Mouse (Mus musculus) G1E (cell line): Measurements from ENCODE around the gene Ttll12. TPM values are rescaled to one million over a fixed set of nuclear protein-coding genes. Genes with fewer than 3 reads are reported as not detected.

Source experiments
- ATAC-seq: 2 replicates; pipeline ENCODE4 v1.8.0; 2016; ENCODE audit warnings: mild to moderate bottlenecking; ENCODE audit not compliant: insufficient number of reproducible peaks, poor library complexity, low FRiP score, severe bottlenecking; ENCODE audit errors: extremely low read depth
- DNase-seq: peaks from one replicate; pipeline ENCODE4 v3.0.0; 2012; ENCODE audit warnings: low spot score
- H3K27me3 ChIP-seq: 2 replicates; pipeline ENCODE4 v1.6.1; 2012; ENCODE audit warnings: mild to moderate bottlenecking, low read length, inconsistent platforms; ENCODE audit not compliant: insufficient read depth
- H3K36me3 ChIP-seq: replicated peaks from 2 replicates; pipeline ENCODE3; 2012; ENCODE audit warnings: mild to moderate bottlenecking, inconsistent platforms
- H3K4me1 ChIP-seq: 2 replicates; pipeline ENCODE4 v1.6.1; 2012; ENCODE audit warnings: low read depth, low read length, inconsistent platforms, mixed read lengths; ENCODE audit not compliant: insufficient read depth
- H3K4me3 ChIP-seq: 2 replicates; pipeline ENCODE4 v1.5.1; 2012; ENCODE audit warnings: low read depth, mild to moderate bottlenecking, inconsistent platforms, low read length, moderate library complexity, mixed read lengths
- H3K9me3 ChIP-seq: replicated peaks from 2 replicates; pipeline ENCODE4 v1.6.1; 2012; ENCODE audit warnings: inconsistent platforms
- CTCF ChIP-seq: IDR thresholded peaks from 2 replicates; pipeline ENCODE4 v1.5.1; 2012; ENCODE audit warnings: low read depth, low read length, inconsistent platforms, mixed read lengths
- GATA1 ChIP-seq: IDR thresholded peaks from 2 replicates; pipeline ENCODE4 v1.6.1; 2012; ENCODE audit warnings: borderline replicate concordance, low read length, inconsistent platforms, mixed read lengths
- GATA2 ChIP-seq: IDR thresholded peaks from 2 replicates; pipeline ENCODE4 v1.6.1; 2012; ENCODE audit warnings: low read depth, low read length, inconsistent platforms, borderline replicate concordance
- POLR2AphosphoS5 ChIP-seq: IDR thresholded peaks from 2 replicates; pipeline ENCODE4 v1.6.1; 2012; ENCODE audit warnings: low read depth, low read length, inconsistent platforms; ENCODE audit not compliant: insufficient replicate concordance
- TAL1 ChIP-seq: conservative IDR thresholded peaks from 2 replicates; pipeline ENCODE4 v1.6.1; 2012; ENCODE audit warnings: low read depth, low read length, inconsistent platforms, mixed read lengths
- polyA plus RNA-seq: library from polyadenylated mRNA; stranded (reverse); fragments of >175 nt; gene quantifications from 2 replicates; pipeline ENCODE4 v1.2.3, GENCODE M21; 2012
- total RNA-seq, 2 experiments: library from RNA; stranded (forward) in 1 of 2; stranded (reverse) in 1 of 2; fragments of 200-1000 nt in 1 of 2; fragments of >200 nt in 1 of 2; fragmentation: Nextera tagmentation in 1 of 2; gene quantifications; 2 replicates each; pipeline ENCODE4 v1.2.3; 2014 to 2017

Gene Ttll12
- total and polyA plus RNA-seq, 3 experiments = 15.5 to 181 (median 59.4) TPM

DNA sequence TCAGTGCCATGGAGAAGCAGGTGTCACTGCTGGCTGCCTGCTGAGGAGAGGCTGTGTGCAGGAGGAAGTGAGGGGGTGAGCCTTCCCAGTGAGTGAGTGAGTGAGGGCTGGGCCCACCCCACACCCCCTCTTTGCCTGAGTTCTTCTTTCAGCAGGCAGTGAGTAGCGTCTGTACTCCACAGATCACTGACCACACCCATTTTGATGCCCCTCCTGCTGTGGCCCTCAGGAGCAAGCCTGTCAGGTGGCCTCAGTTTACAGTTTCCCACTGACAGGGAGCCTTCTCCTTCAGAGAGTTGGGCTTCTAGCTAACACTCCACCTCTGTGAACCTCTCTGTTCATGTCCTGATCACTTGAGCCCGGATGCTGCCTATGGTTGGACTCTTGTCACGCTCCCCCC lies 40.3 kb upstream of the Ttll12 start:
- Histone ChIP-seq H3K36me3 (no peaks in the 10 kb centered on the region), H3K27me3 (no peaks in the 10 kb centered on the region; the same call in 1 of the 2 replicates), H3K4me3 (no peak overlapping the region), H3K9me3 (no peaks in the 10 kb centered on the region), H3K4me1 (peaks cover 3% of the 10 kb centered on the region)
- no peak for ATAC-seq
- TF ChIP-seq CTCF (no peak), GATA2 (no peak), TAL1 (no peak), GATA1 (no peak), POLR2AphosphoS5 (no peak)
- no peak for DNase-seq

DNA sequence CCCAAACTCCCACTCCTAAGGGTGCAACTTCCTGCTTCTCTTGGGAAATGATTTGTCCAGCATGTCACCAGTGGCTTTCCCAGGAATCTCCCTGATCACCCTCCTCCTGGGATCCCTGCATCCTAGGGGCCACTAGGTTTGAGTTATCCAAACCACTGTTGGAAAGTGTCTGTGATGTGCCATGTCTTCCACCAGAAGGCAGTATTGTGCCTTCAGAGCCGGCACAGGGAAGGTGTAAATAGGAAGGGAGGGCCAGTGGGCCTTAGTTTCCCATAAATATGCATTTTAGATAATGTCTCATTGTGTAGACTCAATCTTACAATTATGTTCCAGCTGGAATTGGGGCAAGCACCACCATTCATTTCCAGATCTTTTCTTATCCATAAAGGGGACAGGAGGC lies 39.1 kb upstream of the Ttll12 start:
- H3K36me3 ChIP-seq = no peaks in the 10 kb centered on the region
- peaks cover 3% of the 10 kb centered on the region; the same call in 1 of the 2 replicates for H3K27me3 ChIP-seq
- peaks cover 3% of the 10 kb centered on the region for H3K4me1 ChIP-seq
- H3K4me3 ChIP-seq = no peak overlapping the region
- no peaks in the 10 kb centered on the region; the same call in 1 of the 2 replicates for H3K9me3 ChIP-seq
- DNase-seq (no peak), ATAC-seq (no peak)
- TF ChIP-seq POLR2AphosphoS5 = no peak
- no peak for TF ChIP-seq GATA2
- no peak for TF ChIP-seq GATA1
- TF ChIP-seq TAL1 = no peak
- TF ChIP-seq CTCF = no peak

DNA sequence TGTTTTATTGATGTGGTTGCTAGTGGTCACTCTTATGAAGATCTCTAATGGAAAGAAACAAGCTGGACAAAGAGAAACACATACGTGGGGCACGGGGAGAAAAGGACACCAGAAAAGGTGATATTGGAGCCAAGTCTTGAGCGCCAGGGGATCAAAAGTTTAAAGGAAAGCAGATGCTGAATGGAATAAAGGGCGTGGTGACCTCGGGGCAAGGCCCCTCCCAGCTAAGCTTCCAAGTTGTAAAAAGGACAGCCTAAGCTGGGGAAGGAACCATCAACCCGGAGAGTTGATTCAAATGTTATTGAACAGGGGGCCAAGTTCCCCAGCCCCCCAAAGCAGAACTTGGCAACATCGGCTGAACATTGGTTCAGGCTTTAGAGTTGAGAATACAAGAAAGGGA lies 36.1 kb upstream of the Ttll12 start:
- ATAC-seq = no peak
- DNase-seq = no peak
- H3K27me3 ChIP-seq = peaks cover 3% of the 10 kb centered on the region; the same call in 1 of the 2 replicates
- no peak overlapping the region for H3K4me3 ChIP-seq
- H3K4me1 ChIP-seq = peaks cover 3% of the 10 kb centered on the region
- no peak for TF ChIP-seq TAL1
- no peak for TF ChIP-seq GATA2
- no peak for TF ChIP-seq CTCF
- no peak for TF ChIP-seq GATA1
- no peak for TF ChIP-seq POLR2AphosphoS5
- H3K9me3 ChIP-seq = no peaks in the 10 kb centered on the region; the same call in 1 of the 2 replicates
- no peaks in the 10 kb centered on the region for H3K36me3 ChIP-seq

DNA sequence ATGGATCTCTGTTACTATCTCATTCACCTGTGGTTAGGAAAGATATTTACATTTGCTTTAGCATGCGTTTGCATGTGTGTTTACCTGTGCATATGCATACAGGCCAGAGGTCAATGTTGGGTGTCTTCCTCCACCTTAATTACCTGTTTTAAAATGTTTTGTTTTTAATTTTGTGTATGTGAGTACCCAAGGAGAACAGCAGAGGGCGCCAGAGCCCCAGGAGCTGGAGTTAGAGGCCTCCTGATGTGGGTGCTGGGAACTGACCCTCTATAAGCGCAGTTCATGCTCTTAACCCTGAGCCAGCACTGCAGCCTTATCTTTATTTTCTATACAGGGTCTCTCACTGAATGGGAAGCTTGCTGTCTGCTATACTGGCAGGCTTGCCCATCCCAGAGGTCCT lies 34.8 kb upstream of the Ttll12 start:
- TF ChIP-seq GATA2 = no peak
- TF ChIP-seq TAL1 = no peak
- no peak for TF ChIP-seq CTCF
- no peak for TF ChIP-seq POLR2AphosphoS5
- no peak for TF ChIP-seq GATA1
- no peak overlapping the region for H3K4me3 ChIP-seq
- H3K36me3 ChIP-seq = no peaks in the 10 kb centered on the region
- H3K9me3 ChIP-seq = no peaks in the 10 kb centered on the region; the same call in 1 of the 2 replicates
- H3K27me3 ChIP-seq = peaks cover 3% of the 10 kb centered on the region; the same call in 1 of the 2 replicates
- DNase-seq (no peak), ATAC-seq (no peak)
- no peaks in the 10 kb centered on the region for H3K4me1 ChIP-seq

DNA sequence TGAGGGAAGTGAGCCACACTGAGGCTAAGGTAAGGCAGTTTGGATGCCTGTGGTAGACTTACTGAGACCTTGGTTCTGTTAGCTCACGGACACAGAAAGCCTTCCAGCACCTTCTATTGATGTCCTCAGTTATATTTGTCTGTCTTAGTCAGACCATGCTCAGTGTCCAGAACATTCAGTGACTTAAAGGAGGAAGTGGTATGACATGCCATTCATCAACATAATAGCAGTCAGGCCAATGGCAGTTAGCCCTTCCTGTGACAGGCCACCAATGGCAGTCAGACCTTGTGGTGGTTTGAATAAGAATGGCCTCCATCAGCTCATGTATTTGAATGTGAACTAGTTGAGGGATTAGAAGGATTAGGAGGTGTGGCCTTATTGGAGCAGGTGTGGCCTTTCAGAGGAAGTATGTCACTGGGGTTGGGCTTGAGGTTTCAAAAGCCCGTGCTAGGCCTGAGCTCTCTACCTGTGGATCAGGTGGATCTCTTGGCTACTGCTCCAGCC lies 31.2 kb upstream of the Ttll12 start:
- H3K4me3 ChIP-seq = no peak overlapping the region
- no peaks in the 10 kb centered on the region; the same call in 1 of the 2 replicates for H3K9me3 ChIP-seq
- peaks cover 3% of the 10 kb centered on the region; the same call in 1 of the 2 replicates for H3K27me3 ChIP-seq
- no peaks in the 10 kb centered on the region for H3K4me1 ChIP-seq
- ATAC-seq (no peak), DNase-seq (no peak)
- no peaks in the 10 kb centered on the region for H3K36me3 ChIP-seq
- TF ChIP-seq GATA1 = no peak
- no peak for TF ChIP-seq CTCF
- TF ChIP-seq POLR2AphosphoS5 = no peak
- TF ChIP-seq GATA2 = no peak
- TF ChIP-seq TAL1 = no peak

DNA sequence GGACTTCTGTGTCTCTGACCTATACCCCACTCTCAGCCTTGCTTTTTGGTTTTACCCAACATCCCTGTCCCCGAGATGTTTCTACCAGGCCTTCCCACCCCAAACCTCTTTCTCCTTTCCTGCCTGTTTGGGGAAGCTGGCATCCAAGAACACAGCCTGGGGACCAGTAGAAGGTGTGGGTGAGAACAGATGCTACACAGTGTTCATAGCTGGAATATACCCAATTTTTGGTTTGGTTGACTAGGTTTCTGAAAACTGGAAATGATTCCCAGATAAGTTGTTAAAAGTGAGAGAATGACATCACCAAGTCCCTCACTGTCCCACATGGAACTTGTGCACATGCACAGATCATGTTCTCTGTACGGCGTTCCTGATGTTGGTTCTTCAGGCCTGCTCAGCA lies 20.3 kb upstream of the Ttll12 start:
- DNase-seq (no peak), ATAC-seq (no peak)
- TF ChIP-seq GATA2 (no peak), TAL1 (no peak), GATA1 (no peak)
- no peak overlapping the region for H3K4me3 ChIP-seq
- no peaks in the 10 kb centered on the region for H3K36me3 ChIP-seq
- H3K27me3 ChIP-seq = peaks cover 47% of the 10 kb centered on the region; the same call in 1 of the 2 replicates
- no peaks in the 10 kb centered on the region for H3K9me3 ChIP-seq
- no peaks in the 10 kb centered on the region for H3K4me1 ChIP-seq
